Mouse (Mus musculus) lung, adult 18-20 months (tissue): ENCODE results near the gene Fez1.

Experiments used
- DNase-seq, 2 experiments: peaks; one replicate each; pipeline ENCODE4 v3.0.0; 2022; ENCODE audit warnings: mixed read lengths in 2 of 2

Fez1 gene

DNA sequence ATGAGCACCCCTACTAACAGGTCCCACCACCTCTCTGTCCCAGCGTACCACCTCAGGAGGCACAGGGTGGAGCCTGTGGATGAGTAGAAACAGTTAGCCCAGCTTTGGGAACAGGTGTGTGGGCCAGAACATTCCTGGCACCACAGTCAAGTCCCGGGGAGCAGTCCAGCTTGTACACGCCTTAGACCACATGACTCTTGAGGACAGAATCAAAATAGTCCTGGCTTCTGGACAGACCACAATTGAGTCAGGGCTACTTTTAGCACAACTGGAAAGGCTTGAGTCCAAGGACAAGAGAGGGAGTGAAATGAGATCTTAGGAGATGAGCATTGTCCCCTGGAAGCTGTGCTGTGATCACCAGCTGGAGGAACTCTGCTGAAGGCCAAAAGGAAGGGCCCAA, 76.9 kb downstream of the Fez1 start:
- DNase-seq: peak; percentile 35 to 48

DNA sequence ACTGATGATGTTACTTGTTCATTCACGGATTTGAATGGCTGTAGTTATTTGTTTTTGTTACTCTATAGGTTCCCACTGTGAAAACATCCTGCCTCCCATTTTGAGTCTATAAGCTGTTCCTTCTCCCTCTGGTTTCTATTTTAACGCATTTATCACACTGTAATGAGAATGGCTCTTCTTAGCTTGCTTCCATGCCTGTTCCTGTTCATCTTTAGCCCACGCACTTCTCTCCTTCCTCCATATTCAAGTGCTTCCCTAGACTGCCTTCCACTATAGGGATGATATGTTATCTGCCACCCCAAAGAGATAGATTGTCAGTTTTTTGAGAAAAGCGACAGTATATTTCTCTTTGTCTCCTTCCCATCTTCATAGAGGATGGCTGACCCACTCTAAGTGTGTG, 78.8 kb downstream of the Fez1 start:
- no peak for DNase-seq

DNA sequence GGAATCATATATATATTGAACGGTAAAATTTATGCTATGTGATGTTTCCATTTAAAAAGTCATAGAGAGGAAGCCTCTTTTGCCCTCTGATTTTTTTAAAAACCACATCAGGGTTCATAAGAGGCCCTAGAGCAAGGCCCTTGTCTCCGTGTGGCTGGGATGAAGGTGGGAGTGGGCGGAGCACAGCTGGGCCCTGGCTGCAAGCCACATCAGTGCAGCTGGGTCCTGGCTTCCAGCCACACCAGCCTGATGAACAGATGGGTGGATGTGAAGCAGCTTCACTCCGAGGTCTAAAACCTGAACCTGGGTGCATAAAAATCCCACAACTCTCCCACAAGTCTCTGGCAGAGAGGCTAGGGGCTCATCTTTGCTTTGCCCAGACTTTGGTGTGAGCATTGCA, 83.8 kb downstream of the Fez1 start:
- peak in 1 of 2 experiments; percentile 15 for DNase-seq

DNA sequence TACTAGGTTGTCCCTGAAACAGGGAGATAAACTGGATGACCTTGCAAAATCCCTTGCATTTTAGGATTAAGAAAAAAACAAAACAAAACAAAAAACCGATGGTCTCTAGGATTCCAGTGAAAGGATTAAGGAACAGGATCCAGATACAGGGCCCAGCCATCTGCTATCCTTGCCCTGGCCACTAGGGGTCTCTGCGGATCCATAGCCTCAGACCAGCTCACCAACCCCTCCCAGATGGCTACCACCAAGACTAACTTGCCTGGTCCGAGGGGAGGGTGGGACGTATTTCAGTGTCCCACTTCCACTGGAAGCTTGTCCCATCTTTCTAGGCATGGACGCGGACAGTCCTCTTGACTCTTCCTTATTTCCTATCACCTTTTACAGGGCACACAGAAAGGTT, 94.7 kb downstream of the Fez1 start:
- DNase-seq: peak; percentile 63 to 69

DNA sequence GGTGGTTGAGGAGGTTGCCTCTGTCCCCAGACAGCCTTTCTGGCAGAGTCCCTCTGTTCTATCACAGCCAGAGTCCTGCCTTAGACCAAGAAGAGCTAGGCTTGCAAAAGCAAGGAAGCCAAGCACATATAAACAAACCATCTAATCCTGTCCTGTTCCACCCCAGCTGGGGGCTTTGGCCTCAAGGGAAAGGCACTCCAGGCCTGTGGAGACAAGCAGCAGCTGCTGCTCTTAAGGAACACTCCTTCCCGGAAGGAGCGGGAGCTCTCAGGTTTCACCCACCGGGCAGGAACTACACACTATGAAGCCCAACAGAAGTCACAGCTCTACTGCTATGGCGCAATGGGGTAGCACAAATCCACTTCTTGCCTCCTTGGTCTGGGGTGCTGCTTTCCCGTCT, 95.3 kb downstream of the Fez1 start:
- DNase-seq: peak; percentile 44 to 66

DNA sequence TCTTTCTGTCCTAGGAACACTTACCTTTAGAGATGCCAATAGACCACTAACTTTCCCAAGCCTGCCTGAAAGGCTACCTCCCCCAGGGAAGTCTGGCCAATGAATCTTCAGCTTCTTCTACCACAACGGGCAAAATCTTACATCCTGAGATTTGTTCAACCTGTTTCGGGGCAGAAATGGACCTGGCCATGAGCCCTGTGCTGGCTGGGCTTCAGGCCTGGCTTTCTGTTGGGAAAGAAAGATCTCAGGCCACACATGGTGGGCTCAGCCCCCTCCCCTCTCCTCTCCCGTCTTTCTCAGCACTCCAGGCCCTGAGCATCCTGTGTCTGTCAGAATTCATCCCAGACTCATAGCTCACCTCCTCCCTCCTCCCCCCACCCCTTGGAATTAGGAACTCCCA, 96.9 kb downstream of the Fez1 start:
- DNase-seq: no peak

DNA sequence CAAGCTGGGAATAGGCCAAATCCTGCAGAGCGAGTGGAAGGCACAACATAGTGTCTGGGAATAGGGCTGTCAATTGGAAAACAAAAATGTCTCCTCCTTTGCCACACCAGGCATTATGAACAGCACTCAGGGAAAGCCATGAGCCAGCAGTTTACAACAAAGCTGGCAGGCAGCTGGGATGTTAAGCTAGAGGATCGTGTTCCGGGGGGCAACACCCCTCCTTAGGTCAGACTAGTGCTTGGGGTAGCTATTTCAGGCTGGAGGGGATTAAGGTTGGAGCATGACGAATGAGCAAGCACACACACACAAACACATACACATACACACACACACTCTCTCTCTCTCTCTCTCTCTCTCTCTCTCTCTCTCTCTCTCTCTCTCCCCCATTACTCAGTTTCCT, 97.8 kb downstream of the Fez1 start:
- DNase-seq: no peak

DNA sequence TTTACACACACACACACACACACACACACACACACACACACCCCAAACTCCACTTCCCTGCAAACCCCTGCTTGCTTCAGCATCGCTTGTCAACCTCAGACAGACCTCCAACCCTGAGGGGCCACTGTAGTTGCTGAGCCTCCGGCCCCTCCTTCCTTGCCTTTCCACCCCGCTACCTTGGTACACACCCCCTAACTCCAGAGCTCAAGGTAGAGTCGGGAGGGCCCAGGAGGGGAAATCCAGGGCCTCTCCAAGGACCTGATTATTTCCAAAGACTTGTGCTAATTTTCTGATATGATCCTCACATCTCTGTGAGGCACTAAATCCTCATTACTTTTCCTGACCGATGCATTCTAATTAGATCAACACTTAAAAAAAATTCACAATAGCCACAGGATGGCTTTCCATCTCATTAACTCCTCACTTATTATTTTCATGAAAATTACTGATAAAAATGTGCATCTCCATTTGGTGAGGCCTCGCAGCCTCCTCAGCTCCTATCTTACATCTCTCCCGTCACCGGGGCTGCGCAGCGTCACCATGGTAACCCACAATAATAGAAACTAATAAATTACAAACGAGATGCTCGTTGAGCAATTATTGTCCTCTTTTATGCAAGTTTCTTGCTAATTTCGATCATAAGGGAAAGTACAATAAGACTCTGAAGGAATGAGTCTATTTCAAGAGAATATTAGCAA, 100.2 kb downstream of the Fez1 start:
- DNase-seq: no peak

DNA sequence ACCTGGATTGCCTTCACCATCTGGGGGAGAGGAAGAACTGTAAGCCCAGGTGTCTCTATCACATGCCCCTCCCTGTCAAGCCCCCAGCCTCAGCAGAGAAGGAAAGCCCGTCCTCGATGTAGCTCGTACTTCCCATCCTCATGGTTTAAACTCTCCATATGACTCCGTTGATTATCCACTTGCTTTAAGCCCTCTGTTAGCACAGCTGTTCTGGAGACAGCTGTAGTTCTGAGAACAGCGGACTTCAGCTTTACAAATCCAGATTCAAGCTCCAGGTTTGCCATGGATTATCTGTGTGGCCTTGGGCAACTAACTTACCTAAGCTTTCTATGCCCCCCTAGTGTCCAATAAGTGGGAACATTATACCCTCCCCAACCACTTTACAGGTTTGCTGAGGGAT, 102.1 kb downstream of the Fez1 start:
- DNase-seq: no peak
